Mouse (Mus musculus): ENCODE data around the gene Zdhhc6.
A peak's percentile ranks its signal among the peaks of the same experiment; 100 is the strongest.

Zdhhc6 gene

DNA sequence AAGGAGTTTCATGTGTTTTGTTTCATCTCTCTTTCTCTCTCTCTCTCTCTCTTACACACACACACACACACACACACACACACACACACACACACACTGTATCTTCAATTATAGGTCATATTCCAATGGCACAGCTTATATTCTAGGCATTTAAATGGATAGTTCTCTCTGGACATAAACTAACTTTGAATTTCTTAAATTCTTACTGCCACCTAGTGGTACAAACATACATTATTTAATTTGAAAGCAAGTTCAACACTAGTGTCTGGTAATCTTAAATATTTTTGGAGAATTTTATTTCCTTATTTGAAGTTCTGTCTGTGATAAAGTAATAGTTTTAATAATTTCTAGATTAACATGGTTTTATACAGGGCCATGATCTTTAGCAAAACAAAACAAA, 10.8 kb downstream of the Zdhhc6 start:
- no peak for DNase-seq (ENCODE audit: inconsistent age in 2 of 2, low spot score in 1 of 2)

DNA sequence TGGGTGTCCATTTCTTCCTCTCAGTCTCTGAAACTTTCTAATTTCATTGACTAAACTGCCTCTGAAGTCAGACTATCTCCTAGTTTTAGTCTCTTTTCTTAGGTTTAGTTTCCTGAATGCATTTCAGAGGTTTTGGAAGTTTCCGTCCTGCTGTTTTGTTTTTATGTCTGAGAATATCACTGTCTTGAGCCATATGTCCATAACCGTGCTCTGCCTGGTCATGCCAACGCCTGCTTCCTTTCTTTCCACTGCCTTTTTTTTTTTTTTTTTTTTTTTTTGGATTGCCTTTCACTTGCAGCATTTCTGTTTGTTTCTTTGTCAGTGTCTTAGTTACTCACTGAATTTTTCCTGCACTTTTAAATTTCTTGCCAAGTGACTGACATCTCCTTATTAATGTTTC, 15.3 kb downstream of the Zdhhc6 start:
- DNase-seq (ENCODE audit: inconsistent age in 2 of 2, low spot score in 1 of 2) = no peak

DNA sequence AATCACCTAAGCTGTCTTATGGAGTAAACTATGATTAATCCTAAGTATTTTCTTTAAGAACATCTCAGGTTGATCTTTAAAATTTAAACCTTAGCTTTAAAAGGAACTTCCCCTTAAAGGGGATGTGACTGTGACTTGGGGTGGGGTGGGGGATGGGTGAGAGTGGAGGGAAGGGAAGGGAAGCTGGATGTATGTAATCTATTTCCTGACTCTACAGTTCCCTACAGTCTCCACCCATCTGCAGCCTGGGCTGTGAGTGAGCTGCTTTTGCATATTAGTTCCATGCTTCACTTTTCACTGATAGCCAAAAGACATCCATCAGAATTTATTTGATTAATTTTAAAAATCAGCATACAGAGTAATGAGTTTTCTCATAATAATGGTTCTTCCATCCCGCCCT, 16.5 kb downstream of the Zdhhc6 start:
- DNase-seq (ENCODE audit: inconsistent age in 2 of 2, low spot score in 1 of 2) = no peak

DNA sequence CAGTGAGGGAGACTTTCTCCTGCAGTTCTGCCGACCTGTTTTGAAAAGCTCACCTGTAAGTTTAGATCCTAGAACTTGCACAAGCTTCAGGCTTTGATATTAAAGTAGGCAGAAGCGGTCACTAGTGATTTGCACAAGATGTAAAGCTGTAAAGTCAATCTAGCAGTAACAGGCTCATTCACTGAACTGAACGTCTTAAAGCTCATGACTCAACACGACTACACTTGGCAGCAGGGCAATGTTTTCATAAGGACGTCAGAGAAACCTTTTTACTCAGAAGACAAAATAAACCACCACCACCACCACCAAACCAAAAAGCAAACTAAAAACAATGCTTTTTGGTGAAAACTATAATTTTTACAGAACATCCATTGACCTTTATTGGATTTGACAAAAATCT, 17.9 kb downstream of the Zdhhc6 start:
- peak in 1 of 2 experiments; percentile 52 for DNase-seq (ENCODE audit: inconsistent age in 2 of 2, low spot score in 1 of 2)

DNA sequence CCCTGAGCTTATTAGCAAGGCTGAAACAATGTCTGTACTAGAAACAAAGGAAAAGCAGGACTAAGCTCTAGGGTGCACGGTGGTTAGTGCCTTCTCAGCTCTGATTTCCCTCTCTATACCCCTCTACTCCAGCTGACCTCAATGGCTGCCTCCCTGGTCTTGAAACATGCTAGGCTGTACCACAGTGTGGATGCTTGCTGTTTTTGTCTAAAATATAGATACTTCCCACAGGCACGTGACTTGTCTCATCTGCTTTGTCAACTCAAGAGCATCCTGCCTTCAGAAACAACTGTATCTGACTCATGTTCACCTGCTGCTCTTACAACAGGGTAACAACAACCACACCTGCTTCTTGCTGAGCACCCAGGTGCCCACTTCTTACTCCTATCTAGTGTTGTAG, 18.3 kb downstream of the Zdhhc6 start:
- no peak for DNase-seq (ENCODE audit: inconsistent age in 2 of 2, low spot score in 1 of 2)

DNA sequence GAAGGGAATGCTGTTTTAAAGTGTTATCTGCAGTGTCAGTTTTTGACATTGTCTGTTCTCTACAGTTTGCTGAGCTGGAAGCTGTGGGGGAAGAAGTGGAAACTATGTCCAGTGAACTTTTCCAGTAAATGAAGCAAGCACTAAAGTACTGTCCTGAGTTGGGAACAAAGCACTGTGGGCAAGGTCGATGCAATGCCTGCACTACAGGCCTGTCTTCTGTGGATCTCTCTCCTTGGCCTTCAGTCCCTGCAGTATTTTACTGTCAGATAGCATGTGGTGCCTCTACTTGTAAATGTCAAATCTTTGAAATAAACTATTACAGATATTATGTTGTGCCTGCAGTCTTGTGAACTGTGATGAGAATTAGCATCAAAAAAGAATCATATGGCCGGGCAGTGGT, 19.5 kb downstream of the Zdhhc6 start:
- peak; percentile 57 to 73 for DNase-seq (ENCODE audit: inconsistent age in 2 of 2, low spot score in 1 of 2)

DNA sequence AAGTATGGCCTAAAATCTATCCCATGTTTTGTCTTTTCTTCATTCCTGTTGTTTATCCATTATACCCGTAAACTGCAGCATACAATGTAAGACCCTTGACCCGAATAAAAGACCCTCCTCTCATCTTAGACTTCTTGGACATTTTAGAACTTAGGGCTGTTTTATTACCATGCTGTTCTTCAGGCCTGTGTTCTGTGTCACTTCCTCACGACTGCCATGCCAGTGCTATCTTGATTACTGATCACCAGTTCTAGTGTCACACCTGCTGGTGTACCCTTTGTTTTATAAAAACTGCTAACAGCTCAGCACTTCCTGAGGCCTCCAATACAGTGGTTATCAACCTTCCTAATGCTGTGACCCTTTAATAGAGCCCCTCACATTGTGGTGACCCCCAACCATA, 20.3 kb downstream of the Zdhhc6 start:
- no peak for DNase-seq (ENCODE audit: inconsistent age in 2 of 2, low spot score in 1 of 2)

DNA sequence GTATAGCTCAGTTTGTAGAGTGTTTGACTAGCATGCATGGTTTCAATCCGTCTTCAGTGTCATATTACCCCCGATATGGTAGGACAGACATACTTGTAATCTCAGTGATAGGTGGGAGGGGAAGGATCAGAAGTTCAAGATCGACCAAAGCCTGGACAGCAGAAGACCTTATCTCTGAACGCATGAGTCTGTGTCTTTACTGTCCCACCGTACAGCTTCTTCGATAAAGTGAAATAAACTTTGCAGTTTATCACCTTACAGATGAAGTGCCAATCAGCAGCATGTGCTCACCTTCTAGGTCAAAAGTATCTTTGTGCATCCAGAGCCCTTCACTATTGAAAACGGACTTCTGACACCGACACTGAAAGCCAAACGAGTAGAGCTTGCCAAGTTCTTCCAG, 20.8 kb downstream of the Zdhhc6 start:
- DNase-seq (ENCODE audit: inconsistent age in 2 of 2, low spot score in 1 of 2) = no peak

DNA sequence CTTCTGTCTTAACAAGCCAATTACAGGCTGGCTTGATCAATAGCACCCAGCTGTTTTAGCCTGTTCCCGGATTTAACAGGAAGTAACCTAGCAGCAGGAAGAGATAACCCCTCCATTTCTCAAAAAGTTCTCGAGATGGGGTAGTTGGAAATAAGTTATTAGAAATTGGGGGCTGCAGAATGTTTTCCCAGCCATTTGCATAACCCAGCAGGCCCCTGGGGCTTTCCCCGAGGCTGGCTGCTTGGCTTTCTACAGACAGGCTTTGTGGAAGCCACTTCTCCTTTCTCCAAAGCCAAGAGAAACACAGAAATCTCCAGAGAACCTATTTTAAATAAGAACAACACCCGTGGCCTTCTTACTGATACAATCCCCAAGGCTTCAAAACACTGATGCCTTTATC, 22.7 kb downstream of the Zdhhc6 start:
- no peak for DNase-seq (ENCODE audit: inconsistent age in 2 of 2, low spot score in 1 of 2)

DNA sequence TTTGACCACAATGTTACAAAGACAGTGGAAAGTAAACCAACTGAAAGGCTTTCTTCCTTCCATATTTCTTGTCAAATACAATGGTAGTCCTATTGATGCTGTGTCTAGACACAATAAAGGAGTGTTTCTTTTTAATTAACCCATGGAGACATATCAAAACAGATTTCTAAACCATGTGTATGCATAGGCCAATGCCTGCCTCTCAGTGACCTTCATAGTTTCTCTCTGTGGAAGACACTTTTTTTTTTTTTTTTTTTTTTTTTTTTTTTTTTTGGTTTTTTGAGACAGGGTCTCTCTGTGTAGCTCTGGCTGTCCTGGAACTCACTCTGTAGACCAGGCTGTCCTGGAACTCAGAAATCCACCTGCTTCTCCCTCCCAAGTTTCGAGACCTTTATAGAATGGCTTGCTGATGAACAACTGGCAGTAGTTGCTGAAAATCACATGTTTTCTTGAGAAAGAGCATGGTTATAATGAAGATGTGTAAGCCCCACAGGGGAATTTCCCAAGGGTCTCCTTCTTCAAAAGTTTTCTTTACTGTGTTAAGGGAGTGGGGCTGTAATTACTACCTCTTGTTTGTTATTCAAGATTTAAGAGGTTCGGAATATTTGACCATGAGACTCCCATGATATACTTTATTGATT, 23.5 kb downstream of the Zdhhc6 start:
- no peak for DNase-seq (ENCODE audit: inconsistent age in 2 of 2, low spot score in 1 of 2)

DNA sequence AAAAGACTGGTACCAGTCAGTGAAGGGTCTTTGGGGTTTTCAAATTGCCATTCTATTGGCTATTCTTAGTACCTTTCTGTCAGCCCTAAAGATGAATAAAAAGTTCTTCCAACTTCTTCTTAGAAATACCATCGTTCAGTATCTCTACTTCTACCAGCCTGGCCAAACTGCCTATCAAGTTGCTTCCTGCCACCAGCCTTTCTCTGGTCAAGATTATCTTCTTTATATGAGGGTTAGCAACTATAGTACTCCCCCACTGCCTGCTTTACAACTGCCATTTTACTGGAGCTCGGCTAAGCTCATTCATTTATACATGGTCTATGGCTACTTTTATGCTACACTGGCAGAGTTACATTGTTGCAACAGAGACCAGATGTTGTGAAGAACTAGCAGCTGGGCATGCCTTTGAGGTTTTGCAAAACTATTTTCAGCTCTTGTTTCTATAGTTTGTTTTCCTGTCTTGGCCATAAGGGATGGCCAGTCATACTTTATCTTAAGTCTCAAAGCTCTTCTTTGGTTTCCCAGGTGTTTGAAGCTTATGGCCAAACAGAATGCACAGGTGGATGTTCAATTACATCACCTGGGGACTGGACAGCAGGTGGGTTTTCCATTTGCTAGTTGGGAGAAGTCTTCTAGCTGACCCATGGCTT, 25.1 kb downstream of the Zdhhc6 start:
- no peak for DNase-seq (ENCODE audit: inconsistent age in 2 of 2, low spot score in 1 of 2)

DNA sequence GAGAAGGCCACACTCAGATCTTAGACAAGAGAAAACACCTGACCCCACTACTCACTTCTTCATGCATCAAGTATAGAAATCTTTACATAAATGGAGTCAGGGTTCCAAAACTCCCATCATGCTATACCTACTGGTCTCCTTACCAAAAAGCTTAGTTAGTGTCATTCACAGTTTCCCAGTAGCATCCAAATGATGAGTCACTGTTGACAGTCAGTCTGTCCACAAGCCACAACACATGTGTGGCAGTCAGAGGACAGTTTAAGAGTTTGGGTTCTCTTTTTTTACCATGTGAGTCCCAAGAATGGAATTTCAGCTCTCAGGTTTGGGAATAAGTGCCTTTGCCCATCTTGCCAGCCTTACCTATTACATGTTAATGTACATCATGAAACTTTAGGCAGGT, 26.9 kb downstream of the Zdhhc6 start:
- DNase-seq (ENCODE audit: inconsistent age in 2 of 2, low spot score in 1 of 2) = no peak

DNA sequence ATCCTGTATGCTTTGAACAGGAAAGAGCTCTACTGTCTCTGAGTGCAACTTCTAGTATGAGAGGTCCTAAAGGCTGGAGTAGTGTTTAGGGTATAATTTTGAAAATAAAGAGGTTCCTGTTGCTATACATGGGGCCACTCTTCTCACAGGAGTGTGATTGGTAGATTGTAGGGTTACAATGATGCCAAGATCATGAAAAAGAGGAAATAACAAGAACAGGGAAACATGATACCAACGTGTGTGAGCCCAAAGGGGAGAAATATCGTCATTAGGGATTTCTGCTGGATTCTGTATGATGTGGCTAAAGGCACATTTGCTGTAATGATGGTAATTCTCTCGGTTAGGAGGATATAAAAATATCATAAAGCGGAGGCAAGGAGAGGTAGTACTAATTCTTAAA, 29.8 kb downstream of the Zdhhc6 start:
- no peak for DNase-seq (ENCODE audit: inconsistent age in 2 of 2, low spot score in 1 of 2)

DNA sequence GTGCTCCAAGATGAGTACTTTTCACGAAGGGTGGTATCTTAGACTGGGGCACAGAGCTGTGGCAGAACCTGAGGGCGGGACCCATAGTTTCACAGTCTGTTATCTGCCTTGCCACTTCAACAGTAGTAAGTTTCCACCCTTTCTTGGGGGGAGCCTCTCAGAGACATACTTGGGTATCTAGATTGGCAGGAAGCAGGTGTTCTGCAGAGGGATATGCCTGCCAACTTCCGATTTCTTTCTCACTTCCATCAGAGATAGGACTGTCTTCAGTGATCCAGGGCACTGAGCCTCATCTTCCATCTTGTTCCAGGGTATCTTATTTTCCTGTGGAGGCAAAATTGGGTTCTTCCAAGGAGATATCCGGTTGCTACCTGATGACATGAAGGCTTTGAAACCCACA, 31.7 kb downstream of the Zdhhc6 start:
- DNase-seq (ENCODE audit: inconsistent age in 2 of 2, low spot score in 1 of 2) = no peak

DNA sequence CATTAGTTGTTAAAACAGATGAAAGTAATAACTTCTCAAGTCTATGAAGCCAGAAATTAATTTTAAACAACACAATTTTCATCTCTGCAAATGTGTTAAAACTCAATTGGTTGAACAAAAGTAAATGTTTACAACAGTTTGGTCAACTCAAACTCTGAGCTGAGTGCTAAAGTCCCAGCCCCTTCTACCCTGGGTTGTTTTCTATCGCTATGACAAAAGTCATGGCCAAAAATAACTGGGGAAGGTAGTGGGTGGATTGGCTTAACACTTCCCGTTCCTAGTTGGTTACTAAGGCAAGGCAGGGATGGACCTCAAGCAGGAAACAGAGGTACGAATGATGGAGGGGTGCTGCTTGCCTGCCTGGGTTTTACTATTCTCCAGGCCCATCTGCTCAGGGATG, 39.1 kb downstream of the Zdhhc6 start:
- DNase-seq (ENCODE audit: inconsistent age in 2 of 2, low spot score in 1 of 2) = no peak

DNA sequence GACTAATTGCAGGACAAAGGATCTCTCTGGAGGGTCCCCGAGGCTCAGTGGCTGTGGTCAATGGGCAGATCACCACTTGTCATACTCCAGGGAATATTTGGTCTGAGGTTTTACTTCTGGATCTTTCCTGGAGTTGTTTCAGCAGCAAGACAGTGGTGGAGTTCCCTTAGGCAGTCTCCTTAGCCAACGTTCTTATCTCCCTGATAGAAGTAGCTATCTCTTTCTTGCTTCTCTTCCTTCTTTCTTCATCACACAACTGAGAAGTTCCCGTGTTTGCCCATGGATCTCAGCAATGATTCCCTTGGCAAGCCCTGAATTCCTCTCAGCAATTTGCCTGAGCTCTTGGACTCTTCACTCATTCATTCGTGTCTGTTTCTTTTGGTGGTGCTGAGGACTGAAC, 39.7 kb downstream of the Zdhhc6 start:
- no peak for DNase-seq (ENCODE audit: inconsistent age in 2 of 2, low spot score in 1 of 2)

DNA sequence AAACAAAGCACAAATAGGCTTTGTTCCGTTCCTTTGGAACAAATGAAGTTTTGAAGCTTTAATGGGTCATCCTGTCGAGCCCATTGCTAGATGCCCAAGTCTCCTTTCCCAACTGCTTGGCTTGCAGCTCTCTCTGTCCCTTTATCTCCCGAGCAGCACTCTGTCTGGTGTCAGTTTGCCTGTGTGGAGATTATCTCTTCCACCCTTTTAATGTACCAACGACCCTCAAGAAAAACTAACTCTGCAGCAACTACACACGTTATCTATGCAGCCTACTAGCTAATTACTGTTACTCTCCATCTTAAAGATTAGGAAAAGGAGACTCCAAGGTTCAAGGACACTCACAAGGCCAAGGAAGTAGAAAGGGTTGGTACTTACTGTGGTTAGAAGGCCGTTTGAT, 42.5 kb downstream of the Zdhhc6 start:
- DNase-seq (ENCODE audit: inconsistent age in 2 of 2, low spot score in 1 of 2) = no peak

DNA sequence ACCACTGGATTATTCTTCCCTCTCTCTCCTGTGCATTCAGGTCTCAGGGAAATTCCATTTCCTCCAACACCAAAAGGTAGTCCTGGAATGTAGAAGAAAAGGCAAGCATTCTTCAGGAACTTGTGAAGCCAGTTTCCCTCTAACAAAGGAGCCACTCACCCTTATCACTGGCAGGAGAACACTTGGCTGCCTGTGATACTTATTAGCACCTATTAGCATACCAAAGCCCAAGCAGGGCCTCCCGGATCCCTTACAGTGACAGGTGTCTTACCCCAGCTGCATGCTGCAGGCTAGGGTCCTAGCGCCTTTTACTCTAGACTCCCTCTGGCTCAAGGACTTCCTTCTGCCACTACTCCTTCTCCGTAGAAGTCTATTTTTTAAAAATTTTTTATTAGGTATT, 44.4 kb downstream of the Zdhhc6 start:
- DNase-seq (ENCODE audit: inconsistent age in 2 of 2, low spot score in 1 of 2) = no peak

DNA sequence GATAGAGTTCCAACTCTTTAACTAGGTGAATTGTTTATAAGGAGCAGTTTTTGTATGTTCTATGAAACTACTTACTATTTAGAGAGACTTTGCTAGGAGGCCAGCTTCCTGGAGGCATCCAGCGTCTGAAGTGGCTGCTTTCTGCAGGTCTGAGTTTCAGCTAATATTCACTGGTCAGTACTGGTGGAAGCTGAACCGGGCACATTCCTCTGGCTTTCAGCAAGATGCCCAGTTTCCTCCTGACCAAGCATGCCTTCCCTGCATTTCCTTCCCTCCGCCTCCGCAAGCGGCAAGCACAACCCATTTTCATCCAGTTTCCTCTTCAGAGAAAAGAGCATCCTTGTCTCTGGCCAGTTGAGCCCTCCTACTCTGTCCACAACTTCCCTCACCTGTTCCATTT, 46.8 kb downstream of the Zdhhc6 start:
- DNase-seq (ENCODE audit: inconsistent age in 2 of 2, low spot score in 1 of 2) = no peak

DNA sequence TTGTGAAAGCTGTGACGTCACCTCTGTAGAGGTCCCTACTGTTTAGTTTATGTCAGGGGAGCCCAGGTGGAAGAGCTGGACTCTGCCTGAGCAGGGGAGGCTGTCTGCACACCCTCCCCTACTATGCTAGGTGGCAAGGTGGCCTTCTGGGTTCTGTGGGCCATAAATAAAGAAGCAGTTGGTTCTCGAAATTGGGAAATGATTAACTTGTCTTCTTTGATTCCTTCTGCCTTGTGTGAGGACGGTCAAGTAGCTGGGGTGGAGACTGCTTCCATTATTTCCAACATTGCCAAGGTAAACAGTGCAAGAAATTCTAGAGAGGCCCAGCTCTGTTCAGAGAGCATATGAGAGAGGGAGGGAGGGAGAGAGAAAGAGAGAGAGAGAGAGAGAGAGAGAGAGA, 47.7 kb downstream of the Zdhhc6 start:
- DNase-seq (ENCODE audit: inconsistent age in 2 of 2, low spot score in 1 of 2) = no peak

DNA sequence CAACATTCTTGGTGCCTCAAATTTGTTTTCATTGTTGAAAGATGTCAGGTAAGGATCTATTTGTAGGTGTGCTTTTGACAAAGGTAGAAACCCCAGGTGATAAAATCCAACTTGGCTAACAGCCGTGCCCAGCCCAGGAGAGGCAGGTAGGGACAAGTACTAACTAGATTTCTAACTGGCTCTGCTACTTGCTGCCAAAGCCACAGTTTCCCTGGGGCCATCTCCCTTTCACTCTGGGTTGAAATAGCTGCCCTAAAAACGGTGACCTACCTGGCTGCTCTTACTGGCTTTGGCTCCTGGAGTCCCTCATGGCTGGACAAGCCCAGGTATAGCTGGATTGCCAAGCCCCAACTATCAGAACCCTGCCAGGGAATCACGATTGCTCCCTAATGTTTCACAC, 49.0 kb downstream of the Zdhhc6 start:
- no peak for DNase-seq (ENCODE audit: inconsistent age in 2 of 2, low spot score in 1 of 2)

DNA sequence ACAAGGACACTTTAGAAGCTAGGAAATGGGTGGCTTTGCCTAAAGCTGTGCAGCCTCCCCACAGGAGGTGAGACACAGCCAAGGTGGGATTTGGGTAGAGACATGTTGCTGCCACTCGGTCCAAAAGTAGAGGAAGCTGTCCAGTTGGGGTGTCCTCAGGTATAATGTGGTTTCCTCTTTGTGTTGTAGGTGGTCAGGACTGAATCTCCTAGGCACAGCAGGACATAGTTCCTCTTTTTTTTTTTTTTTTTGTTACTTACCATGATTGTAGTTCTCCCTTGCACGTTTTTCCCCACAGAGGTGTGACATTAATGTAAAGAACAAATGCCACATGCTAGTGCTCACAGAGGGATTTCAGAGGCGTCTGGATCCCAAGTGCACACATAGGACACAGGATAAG, 50.6 kb downstream of the Zdhhc6 start:
- no peak for DNase-seq (ENCODE audit: inconsistent age in 2 of 2, low spot score in 1 of 2)

Data from adrenal gland, adult (tissue).